Mouse (Mus musculus): ENCODE data around the gene Haus5. TPM values are rescaled to one million over a fixed set of nuclear protein-coding genes. Genes with fewer than 3 reads are reported as not detected.

Gene Haus5
- polyA plus RNA-seq, 1 experiment from 2014 or later: 31.5 TPM

DNA sequence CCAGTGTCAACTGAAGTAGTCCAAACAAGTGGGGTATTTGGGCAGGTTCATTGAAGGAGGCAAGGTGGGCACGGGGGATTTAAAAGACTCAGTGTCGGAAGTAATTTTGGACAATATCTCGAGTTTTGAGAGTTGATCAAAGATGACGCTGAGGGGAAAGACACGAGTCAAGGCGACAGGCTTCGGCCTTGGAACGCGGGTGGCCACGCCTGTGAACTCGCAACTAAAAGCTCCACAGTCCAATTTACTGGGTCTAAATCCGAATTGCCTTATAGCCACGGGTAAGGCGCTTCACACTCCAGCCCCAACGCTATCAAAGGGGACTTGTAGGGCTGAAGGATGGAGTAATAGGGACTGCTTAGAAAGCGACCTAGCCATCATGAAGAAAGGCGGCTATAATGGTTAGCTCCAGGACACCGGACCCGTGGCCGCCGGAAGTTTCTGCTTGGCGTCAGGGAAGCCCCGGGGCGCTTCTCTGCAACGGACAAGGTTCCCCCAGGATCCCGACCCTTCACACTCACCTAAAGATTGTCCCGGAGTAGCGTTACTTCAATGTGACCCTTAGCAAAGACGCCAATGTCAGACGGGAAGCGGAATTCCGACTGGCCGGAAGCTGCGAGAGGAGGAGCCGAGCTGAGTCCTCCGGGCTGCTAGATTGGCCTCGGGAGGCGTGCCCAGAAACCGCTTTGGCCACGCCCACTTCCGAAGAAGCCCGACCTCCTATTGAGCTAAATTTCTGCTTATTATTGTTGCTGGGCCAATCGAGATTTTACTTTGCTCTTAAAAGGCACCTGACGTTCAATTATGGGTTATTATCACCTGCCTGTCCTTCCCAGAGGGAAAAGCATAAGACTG, 39.0 kb downstream of the Haus5 start, which contains the start of gene Cox6b1:
Gene Cox6b1, minus strand, starts transcription at position 622 of the 855 bp plus-strand sequence.
- H3K27ac ChIP-seq (replicated peaks): peak within 1 kb of the TSS; percentile 69
- peak; percentile 86 for ATAC-seq (ENCODE audit: insufficient read depth)
- H3K4me2 ChIP-seq: peak within 1 kb of the TSS; percentile 81
- peaks cover 24% of the 10 kb centered on the region for H3K27me3 ChIP-seq
- peak within 1 kb of the TSS; percentile 83 for H3K9ac ChIP-seq
- no peaks in the 10 kb centered on the region for H3K9me3 ChIP-seq (replicated peaks)
- WGBS (ENCODE audit: insufficient replicate concordance): under 1% methylated on average over 44 of the region's 44 CpGs
- H3K36me3 ChIP-seq (replicated peaks): peaks cover 37% of the 10 kb centered on the region
- H3K4me1 ChIP-seq (replicated peaks): peaks cover 29% of the 10 kb centered on the region
- peak within 1 kb of the TSS; percentile 82 for H3K4me3 ChIP-seq (replicated peaks)

DNA sequence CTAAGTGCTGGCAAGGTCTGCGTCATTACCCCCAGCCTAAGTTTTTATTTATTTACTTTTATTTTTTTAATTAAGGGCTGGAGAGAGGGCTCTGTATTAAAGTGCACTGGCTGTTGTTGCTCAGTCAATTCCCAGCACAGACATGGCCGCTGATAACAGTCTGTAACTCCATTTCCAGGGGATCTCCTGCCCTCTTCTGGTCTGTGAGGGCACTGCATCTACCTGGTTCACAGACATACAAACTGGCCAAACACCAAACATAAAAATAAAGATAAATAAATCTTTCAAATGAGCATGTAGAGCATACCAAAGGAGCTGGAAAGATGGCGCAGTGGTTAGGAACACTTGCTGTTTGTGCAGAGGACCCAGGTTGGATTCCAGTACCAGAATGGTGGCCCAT, 45.6 kb downstream of the Haus5 start:
- no peak for ATAC-seq (ENCODE audit: insufficient read depth)
- H3K4me1 ChIP-seq (replicated peaks): peaks cover 22% of the 10 kb centered on the region
- 76% methylated on average over 3 of the region's 3 CpGs for WGBS (ENCODE audit: insufficient replicate concordance)
- H3K36me3 ChIP-seq (replicated peaks): peaks cover 83% of the 10 kb centered on the region
- no peak overlapping the region for H3K9ac ChIP-seq
- no peak overlapping the region for H3K4me3 ChIP-seq (replicated peaks)
- no peak overlapping the region for H3K27ac ChIP-seq (replicated peaks)
- no peaks in the 10 kb centered on the region for H3K9me3 ChIP-seq (replicated peaks)
- no peaks in the 10 kb centered on the region for H3K27me3 ChIP-seq
- no peak overlapping the region for H3K4me2 ChIP-seq

DNA sequence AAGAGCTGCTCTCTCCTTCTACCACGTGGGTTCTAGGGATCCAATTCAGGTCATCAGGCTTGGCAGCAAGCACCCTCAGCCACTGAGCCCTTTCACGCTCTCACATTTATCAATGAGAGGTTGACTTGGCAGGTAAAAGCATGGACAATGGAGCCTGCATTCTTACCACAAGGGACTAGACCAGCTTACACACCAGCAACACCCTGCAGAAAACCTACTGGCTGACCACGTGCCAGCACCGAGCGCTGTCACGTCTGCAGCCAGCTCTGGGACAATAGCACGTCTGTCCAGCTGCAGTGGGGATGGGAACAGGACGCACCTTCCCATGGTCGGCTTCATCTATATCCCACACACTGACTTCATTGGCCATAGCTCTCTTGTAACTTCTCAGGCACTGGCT, 46.1 kb downstream of the Haus5 start:
- Histone ChIP-seq H3K36me3 (replicated peaks) (peaks cover 77% of the 10 kb centered on the region), H3K4me3 (replicated peaks) (no peak overlapping the region), H3K27ac (replicated peaks) (no peak overlapping the region), H3K27me3 (no peaks in the 10 kb centered on the region), H3K4me1 (replicated peaks) (peaks cover 21% of the 10 kb centered on the region), H3K4me2 (no peak overlapping the region), H3K9ac (no peak overlapping the region), H3K9me3 (replicated peaks) (no peaks in the 10 kb centered on the region)
- ATAC-seq (ENCODE audit: insufficient read depth): no peak
- 89% methylated on average over 9 of the region's 9 CpGs for WGBS (ENCODE audit: insufficient replicate concordance)

DNA sequence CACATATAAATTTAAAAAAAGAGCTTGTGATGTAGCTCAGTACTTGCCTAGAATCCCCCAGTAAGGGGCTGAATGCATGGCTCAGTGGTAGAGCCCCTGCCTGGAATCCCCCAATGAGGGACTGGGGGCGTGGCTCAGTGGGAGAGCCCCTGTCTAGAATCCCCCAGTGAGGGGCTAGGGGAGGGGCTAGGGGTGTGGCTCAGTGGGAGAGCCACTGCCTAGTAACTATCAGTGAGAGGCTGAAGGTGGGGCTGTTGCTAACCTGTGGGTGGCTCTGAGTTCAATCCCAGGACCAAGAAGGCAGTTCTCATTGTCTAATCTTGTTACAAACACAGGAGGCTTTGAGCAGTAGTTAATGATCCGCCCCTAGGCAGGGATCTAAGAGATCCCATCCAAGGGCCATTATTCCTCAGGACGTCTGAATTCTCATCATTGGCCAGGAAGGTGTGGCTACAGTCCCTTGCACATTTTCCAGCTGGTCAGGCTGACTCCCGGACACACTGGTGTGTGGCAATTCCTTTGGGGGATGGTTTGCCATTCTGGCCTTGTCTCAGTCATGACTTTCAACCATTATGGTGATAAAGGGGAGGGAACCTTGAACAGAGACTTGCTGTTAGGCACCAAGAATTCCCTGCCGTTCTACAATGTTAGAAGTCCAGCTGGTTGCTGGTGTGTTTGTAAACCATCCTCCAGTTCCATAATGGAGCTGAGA, 49.6 kb downstream of the Haus5 start:
- Histone ChIP-seq H3K36me3 (replicated peaks) (peaks cover 47% of the 10 kb centered on the region), H3K4me1 (replicated peaks) (peaks cover 15% of the 10 kb centered on the region), H3K9me3 (replicated peaks) (no peaks in the 10 kb centered on the region), H3K27ac (replicated peaks) (no peak overlapping the region), H3K9ac (no peak overlapping the region), H3K4me2 (no peak overlapping the region), H3K27me3 (no peaks in the 10 kb centered on the region), H3K4me3 (replicated peaks) (no peak overlapping the region)
- 52% methylated on average over 5 of the region's 5 CpGs for WGBS (ENCODE audit: insufficient replicate concordance)
- ATAC-seq (ENCODE audit: insufficient read depth): no peak

DNA sequence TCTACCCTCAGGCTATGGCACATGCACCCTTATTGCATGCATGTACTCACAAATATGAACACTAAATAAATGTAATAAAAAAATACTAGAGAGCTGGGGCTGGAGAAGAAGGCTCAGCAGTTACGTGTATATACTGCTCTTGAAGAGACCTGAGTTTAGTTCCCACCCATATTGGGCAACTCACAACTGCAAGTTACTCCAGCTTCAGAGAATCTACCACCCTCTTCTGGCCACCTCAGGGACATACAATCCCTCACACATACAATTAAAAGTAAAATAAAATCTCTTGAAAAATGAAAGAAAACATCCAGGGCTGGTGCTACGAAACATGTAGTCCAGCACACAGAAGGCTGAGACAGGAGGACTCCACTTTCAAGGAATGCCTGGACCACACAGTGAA, 50.3 kb downstream of the Haus5 start:
- Histone ChIP-seq H3K4me3 (replicated peaks) (no peak overlapping the region), H3K36me3 (replicated peaks) (peaks cover 41% of the 10 kb centered on the region), H3K4me2 (no peak overlapping the region), H3K27me3 (no peaks in the 10 kb centered on the region), H3K9me3 (replicated peaks) (no peaks in the 10 kb centered on the region), H3K27ac (replicated peaks) (no peak overlapping the region), H3K9ac (no peak overlapping the region), H3K4me1 (replicated peaks) (peaks cover 15% of the 10 kb centered on the region)
- WGBS (ENCODE audit: insufficient replicate concordance): 42% methylated on average over 2 of the region's 2 CpGs
- ATAC-seq (ENCODE audit: insufficient read depth): no peak

DNA sequence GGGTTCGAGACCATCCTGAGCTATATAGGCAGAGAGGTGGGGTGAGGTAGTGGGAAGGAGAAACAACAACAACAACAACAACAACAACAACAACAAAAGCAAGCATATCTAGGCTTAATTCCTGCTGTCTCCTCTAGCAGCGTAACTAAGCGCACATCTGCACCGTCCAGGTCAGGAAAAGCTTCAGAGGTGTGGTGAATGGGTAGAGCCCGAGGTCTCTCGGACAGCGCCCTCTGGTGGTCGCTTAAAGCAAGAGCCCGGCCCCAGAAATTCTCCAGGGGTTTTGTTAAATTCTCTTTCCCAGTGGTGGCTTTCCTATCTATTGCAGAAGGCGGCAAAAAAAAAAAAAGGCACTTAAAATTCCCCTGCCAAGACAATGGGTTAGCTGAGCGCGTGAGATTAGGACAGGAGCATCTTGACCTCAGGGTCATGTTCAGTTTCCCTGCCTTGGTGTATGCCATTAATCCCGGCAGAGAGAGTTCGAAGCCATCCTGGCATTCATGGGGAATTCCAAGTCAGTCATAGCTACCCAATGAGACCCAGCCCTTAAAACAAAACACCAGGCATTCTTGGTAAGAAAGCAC, 51.2 kb downstream of the Haus5 start:
- no peak overlapping the region for H3K4me2 ChIP-seq
- 17% methylated on average over 14 of the region's 14 CpGs for WGBS (ENCODE audit: insufficient replicate concordance)
- no peak overlapping the region for H3K27ac ChIP-seq (replicated peaks)
- no peaks in the 10 kb centered on the region; the same call in 1 of the 2 replicates for H3K27me3 ChIP-seq
- peaks cover 15% of the 10 kb centered on the region for H3K4me1 ChIP-seq (replicated peaks)
- peaks cover 33% of the 10 kb centered on the region for H3K36me3 ChIP-seq (replicated peaks)
- ATAC-seq (ENCODE audit: insufficient read depth): 0 out of 2 replicates have a peak, but pooled peaks have one; percentile 41
- H3K9me3 ChIP-seq (replicated peaks): no peaks in the 10 kb centered on the region
- no peak overlapping the region for H3K4me3 ChIP-seq (replicated peaks)
- no peak overlapping the region for H3K9ac ChIP-seq

DNA sequence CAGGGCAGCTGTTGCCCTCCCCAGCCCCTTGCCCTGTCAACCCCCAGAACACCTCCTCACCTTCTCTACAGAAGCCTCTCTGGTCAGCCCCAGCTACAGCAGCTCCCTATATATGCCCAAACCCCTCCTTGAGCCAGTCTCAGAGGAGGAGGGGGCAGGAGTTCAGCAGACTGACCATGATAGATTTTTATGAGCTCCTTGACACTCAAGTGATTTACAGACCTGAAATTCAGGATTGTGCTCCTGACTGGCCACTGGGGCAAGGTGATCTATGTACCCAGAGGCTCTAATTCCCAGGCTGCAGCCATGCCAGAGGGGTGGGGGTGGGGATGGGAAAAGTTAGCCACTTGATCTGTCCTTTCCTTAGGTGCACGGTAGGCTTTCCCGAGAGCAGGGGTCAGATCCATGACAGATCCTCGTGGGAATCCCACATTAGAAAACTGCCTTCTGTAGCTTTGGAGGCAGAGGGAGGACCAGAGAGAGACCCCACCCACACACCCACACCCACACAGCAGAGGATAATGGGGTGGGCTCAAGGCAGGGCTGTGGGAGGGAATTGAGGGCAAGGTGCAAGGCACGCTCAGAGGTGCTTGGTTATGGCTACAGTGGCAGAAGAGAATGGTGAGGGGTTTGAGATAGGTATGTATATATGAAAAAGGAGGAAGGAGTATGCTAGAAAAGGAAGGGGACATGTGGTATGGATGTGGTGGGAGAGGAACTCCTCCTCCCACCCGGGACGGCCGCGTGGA, 52.0 kb downstream of the Haus5 start, which contains the start of gene Upk1a:
Gene Upk1a, minus strand, starts transcription at position 194 of the 749 bp plus-strand sequence.
- Histone ChIP-seq H3K27ac (replicated peaks) (no peak within 1 kb of the TSS), H3K9ac (no peak within 1 kb of the TSS), H3K36me3 (replicated peaks) (peaks cover 26% of the 10 kb centered on the region), H3K4me3 (replicated peaks) (no peak within 1 kb of the TSS), H3K4me1 (replicated peaks) (peaks cover 15% of the 10 kb centered on the region), H3K27me3 (no peaks in the 10 kb centered on the region; the same call in 1 of the 2 replicates), H3K9me3 (replicated peaks) (no peaks in the 10 kb centered on the region), H3K4me2 (no peak within 1 kb of the TSS)
- 58% methylated on average over 8 of the region's 8 CpGs for WGBS (ENCODE audit: insufficient replicate concordance)
- ATAC-seq (ENCODE audit: insufficient read depth): no peak

DNA sequence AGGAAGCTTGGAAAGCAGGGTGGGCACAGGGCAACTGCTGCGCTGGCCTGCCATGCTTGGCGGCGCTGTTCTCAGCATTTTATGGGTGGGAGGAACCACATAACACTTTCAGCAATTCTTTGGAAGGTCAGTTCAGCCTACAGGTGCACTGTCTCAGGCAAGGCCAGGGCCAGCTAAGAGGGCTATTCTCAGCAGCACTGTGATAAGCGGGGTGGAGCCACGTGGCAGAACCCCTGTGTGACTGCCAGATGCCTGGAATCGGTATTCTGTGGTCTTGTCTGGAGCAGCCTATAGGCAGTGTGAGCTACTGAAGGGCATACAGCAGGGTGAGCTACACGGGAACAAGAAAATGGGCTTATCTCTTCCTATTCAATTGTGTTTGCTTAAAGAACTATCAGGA, 54.8 kb downstream of the Haus5 start:
- no peak overlapping the region for H3K27ac ChIP-seq (replicated peaks)
- no peak overlapping the region for H3K9ac ChIP-seq
- no peak overlapping the region for H3K4me2 ChIP-seq
- H3K9me3 ChIP-seq (replicated peaks): no peaks in the 10 kb centered on the region
- ATAC-seq (ENCODE audit: insufficient read depth): no peak
- H3K4me1 ChIP-seq (replicated peaks): peaks cover 5% of the 10 kb centered on the region
- H3K36me3 ChIP-seq (replicated peaks): no peaks in the 10 kb centered on the region
- WGBS (ENCODE audit: insufficient replicate concordance): 37% methylated on average over 7 of the region's 7 CpGs
- H3K27me3 ChIP-seq: no peaks in the 10 kb centered on the region; the same call in 1 of the 2 replicates
- H3K4me3 ChIP-seq (replicated peaks): no peak overlapping the region

DNA sequence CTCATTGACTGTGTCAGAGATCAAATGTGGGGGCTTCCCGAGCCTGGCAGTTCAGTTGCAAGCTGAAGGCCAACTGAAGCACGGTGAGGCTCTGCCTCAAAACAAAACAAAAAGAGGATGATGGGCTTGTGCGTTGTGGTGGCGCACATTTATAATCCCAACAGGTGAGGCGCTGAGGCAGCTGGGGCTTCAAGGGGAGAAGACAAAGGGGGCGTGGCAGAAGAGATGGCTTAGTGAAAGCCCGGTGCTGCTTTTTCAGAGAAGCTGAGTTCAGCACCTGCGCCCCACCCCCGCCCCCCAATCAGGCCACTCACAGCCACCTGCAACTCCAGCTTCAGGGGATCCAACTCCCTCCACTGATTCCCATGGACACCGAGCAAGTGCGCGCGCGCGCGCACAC, 56.3 kb downstream of the Haus5 start:
- no peak overlapping the region for H3K4me3 ChIP-seq (replicated peaks)
- no peak overlapping the region for H3K9ac ChIP-seq
- no peak for ATAC-seq (ENCODE audit: insufficient read depth)
- no peaks in the 10 kb centered on the region for H3K36me3 ChIP-seq (replicated peaks)
- no peaks in the 10 kb centered on the region; the same call in 1 of the 2 replicates for H3K27me3 ChIP-seq
- 57% methylated on average over 16 of the region's 16 CpGs for WGBS (ENCODE audit: insufficient replicate concordance)
- no peaks in the 10 kb centered on the region for H3K4me1 ChIP-seq (replicated peaks)
- H3K9me3 ChIP-seq (replicated peaks): no peaks in the 10 kb centered on the region
- no peak overlapping the region for H3K4me2 ChIP-seq
- H3K27ac ChIP-seq (replicated peaks): no peak overlapping the region

DNA sequence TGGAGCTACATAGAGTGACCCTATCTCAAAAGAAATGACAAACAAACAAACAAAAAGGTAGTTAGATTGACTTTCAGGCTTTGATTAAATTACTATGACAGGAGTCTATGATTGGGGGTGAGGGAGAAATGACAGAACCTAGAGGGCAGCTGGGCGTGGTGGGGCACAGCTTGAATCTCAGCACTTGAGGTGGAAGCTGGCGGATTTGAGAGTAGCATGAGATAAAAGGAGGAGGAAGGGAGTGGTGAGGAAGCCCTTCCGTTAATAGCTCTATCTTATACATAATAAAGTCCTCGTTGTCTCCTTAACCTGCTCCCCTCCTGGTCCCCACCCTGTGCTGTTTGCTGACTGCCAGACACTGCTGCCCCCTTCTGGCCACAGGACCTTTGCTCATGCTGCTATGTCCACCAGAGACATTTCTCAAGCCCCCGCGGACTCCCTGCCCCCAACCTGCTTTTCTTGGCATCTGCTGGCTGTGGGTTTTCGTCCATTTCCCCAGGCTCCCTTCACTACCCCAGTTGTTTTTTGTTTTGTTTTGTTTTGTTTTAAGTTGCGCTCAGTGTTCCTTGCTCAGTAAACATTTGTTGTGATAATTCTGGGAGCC, 57.0 kb downstream of the Haus5 start:
- Histone ChIP-seq H3K4me1 (replicated peaks) (no peaks in the 10 kb centered on the region), H3K27ac (replicated peaks) (no peak overlapping the region), H3K4me2 (no peak overlapping the region), H3K9ac (no peak overlapping the region), H3K27me3 (no peaks in the 10 kb centered on the region; the same call in 1 of the 2 replicates), H3K4me3 (replicated peaks) (no peak overlapping the region), H3K36me3 (replicated peaks) (no peaks in the 10 kb centered on the region), H3K9me3 (replicated peaks) (no peaks in the 10 kb centered on the region)
- WGBS (ENCODE audit: insufficient replicate concordance): 14% methylated on average over 8 of the region's 8 CpGs
- no peak for ATAC-seq (ENCODE audit: insufficient read depth)

Data from liver, embryonic 15.5 days (tissue).